Mouse (Mus musculus): ENCODE measurements around the gene Mtmr1. TPM values are rescaled to one million over a fixed set of nuclear protein-coding genes. Genes with fewer than 3 reads are reported as not detected.

The Mtmr1 gene
- polyA plus RNA-seq, 1 experiment from 2014 or later: 26.0 TPM

GRCm38 (mm10) chrX:71378435-71378834 is 13.9 kb downstream of the Mtmr1 start:
- H3K27me3 ChIP-seq (ENCODE audit: control insufficient read depth, insufficient read depth, low read length): no peaks in the 10 kb centered on the region
- WGBS: 68% methylated on average over 2 of the region's 2 CpGs
- H3K4me2 ChIP-seq (ENCODE audit: low read depth, low read length): no peak overlapping the region
- H3K9ac ChIP-seq (replicated peaks; ENCODE audit: low read depth, low read length): no peak overlapping the region
- H3K4me3 ChIP-seq (ENCODE audit: low read depth, low read length): no peak overlapping the region
- no peaks in the 10 kb centered on the region for H3K9me3 ChIP-seq (ENCODE audit: control insufficient read depth, low read length)
- no peaks in the 10 kb centered on the region for H3K4me1 ChIP-seq (ENCODE audit: control insufficient read depth, insufficient read depth, low read length)
- ATAC-seq (ENCODE audit: low read depth): no peak
- no peaks in the 10 kb centered on the region for H3K36me3 ChIP-seq (ENCODE audit: control insufficient read depth, insufficient read depth, low read length)
- no peak overlapping the region for H3K27ac ChIP-seq (ENCODE audit: low read depth, low read length)

- peak; percentile 44; the same call in 1 of the 2 replicates for ATAC-seq (ENCODE audit: low read depth)
- Histone ChIP-seq H3K9ac (replicated peaks; ENCODE audit: low read depth, low read length) (no peak overlapping the region), H3K4me1 (ENCODE audit: control insufficient read depth, insufficient read depth, low read length) (no peaks in the 10 kb centered on the region), H3K4me3 (ENCODE audit: low read depth, low read length) (no peak overlapping the region), H3K36me3 (ENCODE audit: control insufficient read depth, insufficient read depth, low read length) (no peaks in the 10 kb centered on the region), H3K27me3 (ENCODE audit: control insufficient read depth, insufficient read depth, low read length) (no peaks in the 10 kb centered on the region), H3K27ac (ENCODE audit: low read depth, low read length) (no peak overlapping the region), H3K9me3 (ENCODE audit: control insufficient read depth, low read length) (no peaks in the 10 kb centered on the region), H3K4me2 (ENCODE audit: low read depth, low read length) (no peak overlapping the region)
- 48% methylated on average over 5 of the region's 5 CpGs for WGBS
Measured at GRCm38 (mm10) chrX:71381571-71381970, 17.0 kb downstream of the Mtmr1 start.

DNA sequence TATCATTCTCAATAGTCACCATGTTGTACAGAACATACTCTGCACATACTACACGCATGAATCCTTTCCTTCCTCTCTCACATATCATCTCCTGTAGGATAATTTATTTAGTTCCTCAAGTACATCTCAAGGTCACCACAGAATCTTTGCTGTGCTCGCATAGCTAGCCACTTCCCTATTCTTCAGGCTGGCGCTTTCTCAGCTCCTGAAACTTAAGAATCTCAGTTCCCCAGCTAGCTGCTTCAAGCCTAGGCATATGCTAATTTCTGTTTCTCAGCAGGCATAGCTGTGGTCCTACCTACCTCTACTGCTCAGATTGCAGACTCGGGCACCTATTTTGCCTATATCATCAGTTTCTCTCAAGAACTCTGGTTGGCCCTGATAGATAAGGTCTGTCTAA is 31.8 kb downstream of the Mtmr1 start:
- Histone ChIP-seq H3K4me2 (ENCODE audit: low read depth, low read length) (no peak overlapping the region), H3K4me1 (ENCODE audit: control insufficient read depth, insufficient read depth, low read length) (no peaks in the 10 kb centered on the region), H3K9ac (replicated peaks; ENCODE audit: low read depth, low read length) (no peak overlapping the region), H3K27ac (ENCODE audit: low read depth, low read length) (no peak overlapping the region), H3K36me3 (ENCODE audit: control insufficient read depth, insufficient read depth, low read length) (no peaks in the 10 kb centered on the region), H3K9me3 (ENCODE audit: control insufficient read depth, low read length) (no peaks in the 10 kb centered on the region), H3K4me3 (ENCODE audit: low read depth, low read length) (no peak overlapping the region), H3K27me3 (ENCODE audit: control insufficient read depth, insufficient read depth, low read length) (no peaks in the 10 kb centered on the region)
- no peak for ATAC-seq (ENCODE audit: low read depth)
- 81% methylated on average over 4 of the region's 4 CpGs for WGBS

DNA sequence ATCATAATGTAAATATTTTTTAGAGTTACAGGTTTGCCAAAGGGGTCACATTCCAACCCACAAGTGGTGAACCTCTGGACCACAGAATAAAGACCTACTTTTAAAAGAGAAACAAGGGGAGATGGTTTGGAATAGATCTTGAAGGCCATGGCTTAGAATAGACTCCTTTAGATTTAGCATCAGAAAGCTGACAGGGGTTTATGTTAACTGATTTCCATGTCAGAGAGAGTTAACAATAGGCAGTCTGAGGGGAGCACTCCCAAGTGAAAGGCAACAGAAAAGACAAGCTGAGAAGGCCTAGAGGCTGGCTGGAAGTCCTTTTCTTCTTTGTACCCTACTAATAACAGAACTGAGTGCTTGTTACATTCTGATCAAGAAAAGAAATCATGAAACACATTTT is 41.7 kb downstream of the Mtmr1 start:
- H3K36me3 ChIP-seq (ENCODE audit: control insufficient read depth, insufficient read depth, low read length): no peaks in the 10 kb centered on the region
- H3K4me3 ChIP-seq (ENCODE audit: low read depth, low read length): no peak overlapping the region
- no peaks in the 10 kb centered on the region for H3K27me3 ChIP-seq (ENCODE audit: control insufficient read depth, insufficient read depth, low read length)
- H3K4me1 ChIP-seq (ENCODE audit: control insufficient read depth, insufficient read depth, low read length): no peaks in the 10 kb centered on the region
- no peak for ATAC-seq (ENCODE audit: low read depth)
- H3K9me3 ChIP-seq (ENCODE audit: control insufficient read depth, low read length): no peaks in the 10 kb centered on the region
- H3K9ac ChIP-seq (replicated peaks; ENCODE audit: low read depth, low read length): no peak overlapping the region
- H3K27ac ChIP-seq (ENCODE audit: low read depth, low read length): no peak overlapping the region
- H3K4me2 ChIP-seq (ENCODE audit: low read depth, low read length): no peak overlapping the region

- Histone ChIP-seq H3K9ac (replicated peaks; ENCODE audit: low read depth, low read length) (no peak overlapping the region), H3K36me3 (ENCODE audit: control insufficient read depth, insufficient read depth, low read length) (no peaks in the 10 kb centered on the region), H3K9me3 (ENCODE audit: control insufficient read depth, low read length) (no peaks in the 10 kb centered on the region), H3K4me3 (ENCODE audit: low read depth, low read length) (no peak overlapping the region), H3K4me2 (ENCODE audit: low read depth, low read length) (no peak overlapping the region), H3K27me3 (ENCODE audit: control insufficient read depth, insufficient read depth, low read length) (no peaks in the 10 kb centered on the region), H3K27ac (ENCODE audit: low read depth, low read length) (no peak overlapping the region), H3K4me1 (ENCODE audit: control insufficient read depth, insufficient read depth, low read length) (no peaks in the 10 kb centered on the region)
- 64% methylated on average over 1 of the region's 1 CpGs for WGBS
- no peak for ATAC-seq (ENCODE audit: low read depth)
Measured at GRCm38 (mm10) chrX:71408386-71408785, 43.8 kb downstream of the Mtmr1 start.

GRCm38 (mm10) chrX:71412776-71413175 is 48.2 kb downstream of the Mtmr1 start:
- 55% methylated on average over 3 of the region's 3 CpGs for WGBS
- Histone ChIP-seq H3K9ac (replicated peaks; ENCODE audit: low read depth, low read length) (no peak overlapping the region), H3K27ac (ENCODE audit: low read depth, low read length) (no peak overlapping the region), H3K9me3 (ENCODE audit: control insufficient read depth, low read length) (no peaks in the 10 kb centered on the region), H3K4me2 (ENCODE audit: low read depth, low read length) (no peak overlapping the region), H3K36me3 (ENCODE audit: control insufficient read depth, insufficient read depth, low read length) (no peaks in the 10 kb centered on the region), H3K4me3 (ENCODE audit: low read depth, low read length) (no peak overlapping the region), H3K27me3 (ENCODE audit: control insufficient read depth, insufficient read depth, low read length) (no peaks in the 10 kb centered on the region), H3K4me1 (ENCODE audit: control insufficient read depth, insufficient read depth, low read length) (no peaks in the 10 kb centered on the region)
- ATAC-seq (ENCODE audit: low read depth): no peak

DNA sequence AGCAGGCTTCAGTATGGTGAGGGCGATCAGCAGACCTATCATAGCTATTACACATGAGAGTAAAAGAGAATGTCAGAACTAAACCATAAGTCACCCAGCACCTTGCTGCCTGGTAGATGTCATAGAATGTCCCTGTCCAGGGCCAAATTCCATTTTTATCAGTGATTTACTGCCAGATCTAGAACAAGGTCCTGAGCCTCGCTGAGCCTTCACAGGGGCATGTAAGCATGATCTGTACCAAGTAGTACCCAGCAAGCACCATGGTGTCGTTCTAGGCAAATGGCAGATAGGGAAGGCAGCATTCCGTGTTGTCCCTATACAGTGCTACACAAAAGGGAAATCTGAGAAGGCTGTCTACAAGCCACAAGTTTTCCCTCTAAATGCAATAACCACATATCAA is 49.1 kb downstream of the Mtmr1 start:
- no peak overlapping the region for H3K9ac ChIP-seq (replicated peaks; ENCODE audit: low read depth, low read length)
- H3K4me2 ChIP-seq (ENCODE audit: low read depth, low read length): no peak overlapping the region
- H3K27me3 ChIP-seq (ENCODE audit: control insufficient read depth, insufficient read depth, low read length): no peaks in the 10 kb centered on the region
- no peaks in the 10 kb centered on the region for H3K4me1 ChIP-seq (ENCODE audit: control insufficient read depth, insufficient read depth, low read length)
- no peaks in the 10 kb centered on the region for H3K9me3 ChIP-seq (ENCODE audit: control insufficient read depth, low read length)
- no peak overlapping the region for H3K27ac ChIP-seq (ENCODE audit: low read depth, low read length)
- WGBS: 88% methylated on average over 4 of the region's 4 CpGs
- no peak for ATAC-seq (ENCODE audit: low read depth)
- H3K4me3 ChIP-seq (ENCODE audit: low read depth, low read length): no peak overlapping the region
- no peaks in the 10 kb centered on the region for H3K36me3 ChIP-seq (ENCODE audit: control insufficient read depth, insufficient read depth, low read length)

DNA sequence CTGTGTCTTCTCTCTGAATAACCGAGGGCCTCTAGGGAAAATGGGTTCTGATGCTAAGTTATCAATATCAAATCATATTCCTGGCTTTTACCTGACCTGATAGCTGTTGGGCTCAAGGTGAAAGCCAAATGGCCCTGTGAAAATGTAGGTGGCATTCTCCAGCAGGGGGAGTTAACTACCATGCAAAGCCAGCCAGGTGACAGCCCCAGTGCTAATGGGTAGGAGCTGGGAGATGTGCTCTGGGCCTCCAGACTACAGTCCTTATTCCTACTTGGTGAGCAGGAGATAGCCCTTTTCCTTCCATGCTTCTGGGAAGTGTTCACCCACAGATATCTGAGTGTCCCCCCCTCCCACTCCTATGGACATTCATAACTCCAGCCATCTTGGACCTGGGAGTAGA is 60.3 kb downstream of the Mtmr1 start:
- Histone ChIP-seq H3K27ac (ENCODE audit: low read depth, low read length) (no peak overlapping the region), H3K4me2 (ENCODE audit: low read depth, low read length) (no peak overlapping the region), H3K4me3 (ENCODE audit: low read depth, low read length) (no peak overlapping the region), H3K9ac (replicated peaks; ENCODE audit: low read depth, low read length) (no peak overlapping the region), H3K27me3 (ENCODE audit: control insufficient read depth, insufficient read depth, low read length) (no peaks in the 10 kb centered on the region), H3K4me1 (ENCODE audit: control insufficient read depth, insufficient read depth, low read length) (no peaks in the 10 kb centered on the region), H3K36me3 (ENCODE audit: control insufficient read depth, insufficient read depth, low read length) (0 out of 2 replicates have a peak, but pooled peaks cover 3% of the 10 kb centered on the region), H3K9me3 (ENCODE audit: control insufficient read depth, low read length) (no peaks in the 10 kb centered on the region)
- 83% methylated on average over 1 of the region's 1 CpGs for WGBS
- ATAC-seq (ENCODE audit: low read depth): no peak

- Histone ChIP-seq H3K9ac (replicated peaks; ENCODE audit: low read depth, low read length) (no peak overlapping the region), H3K27me3 (ENCODE audit: control insufficient read depth, insufficient read depth, low read length) (no peaks in the 10 kb centered on the region), H3K4me1 (ENCODE audit: control insufficient read depth, insufficient read depth, low read length) (no peaks in the 10 kb centered on the region), H3K4me3 (ENCODE audit: low read depth, low read length) (no peak overlapping the region), H3K27ac (ENCODE audit: low read depth, low read length) (no peak overlapping the region), H3K36me3 (ENCODE audit: control insufficient read depth, insufficient read depth, low read length) (0 out of 2 replicates have a peak, but pooled peaks cover 3% of the 10 kb centered on the region), H3K9me3 (ENCODE audit: control insufficient read depth, low read length) (no peaks in the 10 kb centered on the region), H3K4me2 (ENCODE audit: low read depth, low read length) (no peak overlapping the region)
- ATAC-seq (ENCODE audit: low read depth): peak; percentile 89
- 44% methylated on average over 9 of the region's 9 CpGs for WGBS
Measured at GRCm38 (mm10) chrX:71425746-71426519, 61.4 kb downstream of the Mtmr1 start.

All from neural tube, embryonic 14.5 days (tissue).